ENCODE assay signal across 9 mouse cellular contexts in genomic region chr12:72236564-72237011, GRCm38 (mm10). TPM values are rescaled to one million over a fixed set of nuclear protein-coding genes. Genes with fewer than 3 reads are reported as not detected.
DNase-seq lines count a peak whose midpoint lies in the region; ATAC-seq and TF ChIP-seq lines count a peak whose summit lies in the region.
"Had no signal": no experiment of that assay in that cellular context is flagged by ENCODE, and none has a peak within 500 bp of the region (broad histone marks: within the 10 kb centered on the region; RNA-seq: fewer than 3 reads in every experiment).

No protein-coding gene starts in this region.

- no peaks in the 10 kb centered on the region for H3K36me3 ChIP-seq in hindbrain, embryonic 16.5 days (ENCODE audit: control insufficient read depth, insufficient read depth, low read length)
- H3K36me3 ChIP-seq in limb, embryonic 10.5 days: no peaks in the 10 kb centered on the region
- H3K36me3 ChIP-seq in midbrain, embryonic 16.5 days (ENCODE audit: control insufficient read depth, insufficient read depth, low read length): no peaks in the 10 kb centered on the region
- no peaks in the 10 kb centered on the region for H3K36me3 ChIP-seq in testis, adult 2 months (ENCODE audit: control insufficient read depth, insufficient read depth, low read length)

- no peak for TF ChIP-seq POLR2A in testis, adult 2 months (IDR thresholded peaks at IDR 0.05; ENCODE audit: control insufficient read depth, low read depth, low read length)

- H3K4me3 ChIP-seq in hindbrain, embryonic 16.5 days (ENCODE audit: low read length): peak overlapping the region; percentile 67
- H3K4me3 ChIP-seq in limb, embryonic 10.5 days: peak overlapping the region; percentile 61
- peak overlapping the region; percentile 82 for H3K4me3 ChIP-seq in midbrain, embryonic 16.5 days (ENCODE audit: low read depth, low read length)
- H3K4me3 ChIP-seq in testis, adult 2 months (ENCODE audit: control insufficient read depth, low read depth, low read length): peak overlapping the region; percentile 75

- ATAC-seq in common myeloid progenitor, adult 5-6 weeks (replicated peaks; ENCODE audit: low read depth, poor library complexity, severe bottlenecking): peak; percentile 50; the same call in 1 of the 2 replicates
- peak; percentile 97 for ATAC-seq in hindbrain, embryonic 16.5 days
- ATAC-seq in midbrain, embryonic 16.5 days: peak; percentile 96

- under 1% methylated on average over 55 of the region's 56 CpGs for WGBS in hindbrain, embryonic 16.5 days
- 1% methylated on average over 56 of the region's 56 CpGs for WGBS in limb, embryonic 10.5 days
- WGBS in midbrain, embryonic 16.5 days: under 1% methylated on average over 53 of the region's 56 CpGs

- peak; percentile 14 for DNase-seq in gastrocnemius, adult 18-20 months (ENCODE audit: low spot score)
- no peak for DNase-seq in gastrocnemius, adult 8-10 months (ENCODE audit: low spot score in 2 of 2)
- peak; percentile 60 for DNase-seq in gastrocnemius, postnatal 10 days
- DNase-seq in limb, embryonic 10.5 days (ENCODE audit: low spot score): peak; percentile 83

- H3K27me3 ChIP-seq in hindbrain, embryonic 16.5 days (replicated peaks; ENCODE audit: control insufficient read depth, insufficient read depth, low read length): no peaks in the 10 kb centered on the region
- H3K27me3 ChIP-seq in limb, embryonic 10.5 days (ENCODE audit: low read depth, poor library complexity, severe bottlenecking): peaks cover 48% of the 10 kb centered on the region
- no peaks in the 10 kb centered on the region for H3K27me3 ChIP-seq in midbrain, embryonic 16.5 days (ENCODE audit: control insufficient read depth, insufficient read depth, low read depth, low read length)
- H3K27me3 ChIP-seq in testis, adult 2 months (ENCODE audit: control insufficient read depth, insufficient read depth, low read length): no peaks in the 10 kb centered on the region

- no peaks in the 10 kb centered on the region for H3K9me3 ChIP-seq in hindbrain, embryonic 16.5 days (ENCODE audit: control insufficient read depth, low read length)
- H3K9me3 ChIP-seq in limb, embryonic 10.5 days (replicated peaks): no peaks in the 10 kb centered on the region
- no peaks in the 10 kb centered on the region for H3K9me3 ChIP-seq in midbrain, embryonic 16.5 days (replicated peaks; ENCODE audit: control insufficient read depth, low read length, poor library complexity, severe bottlenecking)

- TF ChIP-seq CTCF in testis, adult 2 months (IDR thresholded peaks at IDR 0.05; ENCODE audit: control insufficient read depth, insufficient read depth, insufficient replicate concordance, low read depth, low read length): no peak

- H3K4me1 ChIP-seq in hindbrain, embryonic 16.5 days (ENCODE audit: control insufficient read depth, insufficient read depth, low read depth, low read length): peaks cover 17% of the 10 kb centered on the region
- no peaks in the 10 kb centered on the region for H3K4me1 ChIP-seq in limb, embryonic 10.5 days
- peaks cover 46% of the 10 kb centered on the region for H3K4me1 ChIP-seq in midbrain, embryonic 16.5 days (ENCODE audit: control insufficient read depth, insufficient read depth, low read length)
- peaks cover 6% of the 10 kb centered on the region for H3K4me1 ChIP-seq in testis, adult 2 months (ENCODE audit: control insufficient read depth, insufficient read depth, low read length)

- H3K27ac ChIP-seq in hindbrain, embryonic 16.5 days (ENCODE audit: low read depth, low read length): peak overlapping the region; percentile 96
- peak overlapping the region; percentile 78 for H3K27ac ChIP-seq in limb, embryonic 10.5 days
- H3K27ac ChIP-seq in midbrain, embryonic 16.5 days (ENCODE audit: low read length): peak overlapping the region; percentile 98
- H3K27ac ChIP-seq in testis, adult 2 months (ENCODE audit: control insufficient read depth, insufficient read depth, low read depth, low read length): no peak overlapping the region

- H3K4me2 ChIP-seq in hindbrain, embryonic 16.5 days (ENCODE audit: low read length): peak overlapping the region; percentile 61
- H3K4me2 ChIP-seq in midbrain, embryonic 16.5 days (ENCODE audit: low read length): peak overlapping the region; percentile 76

- peak overlapping the region; percentile 87 for H3K9ac ChIP-seq in hindbrain, embryonic 16.5 days (ENCODE audit: low read depth, low read length)
- H3K9ac ChIP-seq in midbrain, embryonic 16.5 days (ENCODE audit: low read depth, low read length): peak overlapping the region; percentile 99

RNA-seq across cellular contexts. Expression of gene Ccdc175, which starts 51.8 kb away (rescaled TPM):
- not detected for total RNA-seq in gastrocnemius, adult 18-20 months (2021)
- total RNA-seq in gastrocnemius, adult 8-10 months (2022): not detected
- total RNA-seq in common myeloid progenitor, adult 5-6 weeks (2017): not detected in 2 replicates
- not detected for total RNA-seq in gastrocnemius, postnatal 10 days (2021)
- polyA plus RNA-seq in hindbrain, embryonic 16.5 days (2015; fragmentation: Nextera tagmentation; extraction: Ambion mirVana): not detected in 2 replicates
- not detected in 2 replicates for polyA plus RNA-seq in limb, embryonic 10.5 days (2016; fragmentation: Nextera tagmentation; extraction: Ambion mirVana)
- not detected in 2 replicates for polyA plus RNA-seq in midbrain, embryonic 16.5 days (2015; fragmentation: Nextera tagmentation; extraction: Ambion mirVana)
- 11.5 and 12.6 TPM in 2 replicates for polyA plus RNA-seq in testis, adult 2 months (2012; rRNA removed)
- polyA plus RNA-seq: large intestine, adult 2 months had no signal

Comparison
In these comparisons a context has a peak if more than half of its experiments do, and no peak if none do; other contexts are left out.
1. DNase-seq: peak in gastrocnemius, adult 18-20 months (single experiment), gastrocnemius, postnatal 10 days (single experiment) and limb, embryonic 10.5 days (single experiment); none in gastrocnemius, adult 8-10 months (0 of 2).
2. Peak in every context shown above with its lines, with median percentiles within 50 percentile points of each other: ATAC-seq and H3K4me3 ChIP-seq.